Mouse (Mus musculus) embryonic fibroblast, embryonic 13.5 days (primary cell): ENCODE measurements around the gene Gm28047. TPM values are rescaled to one million over a fixed set of nuclear protein-coding genes. Genes with fewer than 3 reads are reported as not detected.

Experiments
- H3K27ac ChIP-seq: 2 replicates; pipeline ENCODE4 v1.5.1; 2012; ENCODE audit warnings: low read length, control low read depth, inconsistent platforms; ENCODE audit not compliant: insufficient read depth
- H3K4me1 ChIP-seq: 2 replicates; pipeline ENCODE4 v1.6.1; 2011; ENCODE audit warnings: low read length; ENCODE audit not compliant: control insufficient read depth, insufficient read depth
- H3K4me3 ChIP-seq: 2 replicates; pipeline ENCODE4 v1.5.1; 2011; ENCODE audit warnings: mild to moderate bottlenecking, control low read depth, low read length; ENCODE audit not compliant: insufficient read depth
- CTCF ChIP-seq: IDR thresholded peaks from 2 replicates; pipeline ENCODE4 v1.5.1; 2011; ENCODE audit warnings: mild to moderate bottlenecking, control low read depth, low read length, moderate library complexity, borderline replicate concordance; ENCODE audit not compliant: insufficient read depth
- POLR2A ChIP-seq: IDR thresholded peaks from 2 replicates; pipeline ENCODE4 v1.6.1; 2011; ENCODE audit warnings: low read depth, mild to moderate bottlenecking, control low read depth, low read length, moderate library complexity
- polyA plus RNA-seq: library from polyadenylated mRNA; stranded (reverse); fragments of >200 nt; gene quantifications from 2 replicates; pipeline ENCODE4 v1.2.4, GENCODE M21; 2011; ENCODE audit warnings: low read depth; ENCODE audit not compliant: missing spikeins, insufficient read length

Gene Gm28047
- polyA plus RNA-seq, 1 experiment, result 2.0 TPM

- no peak for TF ChIP-seq CTCF
- no peak for TF ChIP-seq POLR2A
- Histone ChIP-seq H3K4me1 (no peaks in the 10 kb centered on the region), H3K27ac (no peak overlapping the region), H3K4me3 (no peak overlapping the region)
These were observed 69.3 kb downstream of the Gm28047 start for GRCm38 (mm10) chr15:102555581-102555980.

DNA sequence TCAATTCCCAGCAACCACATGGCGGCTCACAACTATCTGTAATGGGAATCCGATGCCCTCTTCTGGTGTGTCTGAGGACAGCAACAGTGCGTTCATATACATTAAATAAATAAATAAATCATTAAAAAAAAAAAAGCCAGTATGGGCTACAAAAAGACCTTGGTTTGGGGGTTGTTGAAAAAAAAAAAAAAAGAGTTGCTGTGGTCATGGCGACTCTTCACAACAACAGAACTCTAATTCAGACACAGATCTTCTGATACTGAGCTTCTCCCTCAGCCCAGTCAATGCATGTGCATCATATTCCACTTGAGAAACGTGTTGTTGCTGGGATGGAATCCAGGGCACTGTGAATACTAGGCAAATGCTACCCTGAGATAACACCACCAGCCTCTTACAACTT is 72.3 kb downstream of the Gm28047 start:
- no peaks in the 10 kb centered on the region for H3K4me1 ChIP-seq
- no peak overlapping the region for H3K4me3 ChIP-seq
- TF ChIP-seq CTCF (no peak), POLR2A (no peak)
- no peak overlapping the region for H3K27ac ChIP-seq

- no peak for TF ChIP-seq CTCF
- TF ChIP-seq POLR2A, result no peak
- no peak overlapping the region for H3K27ac ChIP-seq
- no peak overlapping the region for H3K4me3 ChIP-seq
- H3K4me1 ChIP-seq, result no peaks in the 10 kb centered on the region
These were observed 77.4 kb downstream of the Gm28047 start for GRCm38 (mm10) chr15:102547478-102547877.

- TF ChIP-seq CTCF (no peak), POLR2A (no peak)
- Histone ChIP-seq H3K4me1 (no peaks in the 10 kb centered on the region), H3K4me3 (no peak overlapping the region), H3K27ac (no peak overlapping the region)
These were observed 78.0 kb downstream of the Gm28047 start for GRCm38 (mm10) chr15:102546677-102547427.

DNA sequence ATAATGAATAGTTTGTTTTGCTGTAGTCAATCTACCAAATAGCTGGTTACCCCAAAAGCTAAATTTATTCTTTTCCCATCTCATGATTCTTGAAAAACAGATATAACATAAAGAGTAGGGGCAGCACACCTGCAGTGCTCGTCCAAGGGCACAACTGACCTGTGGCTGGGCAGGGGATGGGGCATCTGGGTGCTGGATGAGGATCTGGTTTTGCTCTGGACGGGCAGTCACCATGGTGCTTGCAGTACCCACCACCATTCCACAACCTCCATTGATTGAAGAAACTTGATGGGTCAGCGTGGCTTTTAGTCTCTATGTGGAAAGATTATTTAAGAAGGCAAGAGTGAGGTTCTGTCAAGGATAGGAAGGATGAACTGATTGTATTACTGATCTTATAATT is 78.6 kb downstream of the Gm28047 start:
- Histone ChIP-seq H3K27ac (no peak overlapping the region), H3K4me1 (no peaks in the 10 kb centered on the region), H3K4me3 (no peak overlapping the region)
- TF ChIP-seq POLR2A (no peak), CTCF (no peak)

- Histone ChIP-seq H3K4me3 (no peak overlapping the region), H3K27ac (no peak overlapping the region), H3K4me1 (no peaks in the 10 kb centered on the region)
- no peak for TF ChIP-seq CTCF
- no peak for TF ChIP-seq POLR2A
These were observed 80.1 kb downstream of the Gm28047 start for GRCm38 (mm10) chr15:102544801-102545200.

DNA sequence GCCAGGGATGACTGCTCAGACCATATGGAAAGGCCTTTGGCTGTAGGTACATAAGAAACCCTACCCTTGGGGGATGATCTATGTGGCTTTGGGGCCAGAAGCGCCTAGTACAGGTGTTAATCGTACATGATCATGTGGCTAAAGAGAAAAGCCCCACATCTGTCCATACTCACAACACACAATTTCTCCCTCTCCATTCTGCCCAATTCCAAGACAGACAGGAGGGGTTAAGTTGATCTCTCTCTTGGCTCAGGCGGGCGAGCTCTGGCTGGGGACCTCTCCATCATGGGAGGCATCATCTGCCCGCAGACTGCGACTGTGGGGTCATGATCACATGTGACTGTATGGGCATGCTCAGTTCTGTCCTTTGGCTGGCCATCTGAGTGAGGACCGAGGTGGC is 90.9 kb downstream of the Gm28047 start:
- TF ChIP-seq POLR2A, result no peak
- no peak for TF ChIP-seq CTCF
- H3K4me1 ChIP-seq, result no peaks in the 10 kb centered on the region
- H3K27ac ChIP-seq, result no peak overlapping the region
- no peak overlapping the region for H3K4me3 ChIP-seq

- TF ChIP-seq POLR2A (no peak), CTCF (no peak)
- Histone ChIP-seq H3K4me3 (no peak overlapping the region), H3K4me1 (no peaks in the 10 kb centered on the region), H3K27ac (no peak overlapping the region)
These were observed 92.6 kb downstream of the Gm28047 start for GRCm38 (mm10) chr15:102532106-102532900.

DNA sequence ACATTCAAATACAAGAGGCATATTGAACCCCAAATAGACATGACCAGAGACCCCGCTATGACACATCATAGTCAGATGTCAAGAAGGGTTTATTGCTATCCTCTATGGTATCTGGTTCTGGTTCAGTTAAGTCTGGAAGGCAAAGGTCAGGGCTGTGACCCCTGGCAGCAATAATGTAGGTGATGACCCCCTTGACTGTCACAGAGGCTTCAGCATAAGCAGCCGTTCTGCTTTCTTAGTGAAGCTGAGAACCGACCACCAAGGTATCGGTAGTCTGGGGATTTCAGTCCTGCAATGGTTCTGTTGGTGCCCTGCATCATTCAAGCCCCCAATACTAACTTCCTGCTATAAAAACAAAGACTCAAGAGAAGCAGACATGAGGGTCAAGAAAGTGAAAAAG is 93.3 kb downstream of the Gm28047 start:
- no peaks in the 10 kb centered on the region for H3K4me1 ChIP-seq

GRCm38 (mm10) chr15:102530566-102530965 is 94.3 kb downstream of the Gm28047 start:
- no peak for TF ChIP-seq POLR2A
- no peak for TF ChIP-seq CTCF
- Histone ChIP-seq H3K4me1 (no peaks in the 10 kb centered on the region), H3K4me3 (no peak overlapping the region), H3K27ac (no peak overlapping the region)

More for the DNA sequence above, 93.3 kb downstream of the Gm28047 start:
- TF ChIP-seq CTCF (no peak), POLR2A (no peak)
- no peak overlapping the region for H3K4me3 ChIP-seq
- H3K27ac ChIP-seq, result no peak overlapping the region

GRCm38 (mm10) chr15:102528396-102528795 is 96.5 kb downstream of the Gm28047 start:
- no peaks in the 10 kb centered on the region for H3K4me1 ChIP-seq
- no peak overlapping the region for H3K27ac ChIP-seq
- H3K4me3 ChIP-seq, result no peak overlapping the region
- TF ChIP-seq POLR2A (no peak), CTCF (no peak)
